Mouse (Mus musculus): ENCODE data around the gene Ror1. TPM values are rescaled to one million over a fixed set of nuclear protein-coding genes. Genes with fewer than 3 reads are reported as not detected.

The Ror1 gene
- polyA plus RNA-seq, 1 experiment from 2014 or later, result 5.9 TPM

DNA sequence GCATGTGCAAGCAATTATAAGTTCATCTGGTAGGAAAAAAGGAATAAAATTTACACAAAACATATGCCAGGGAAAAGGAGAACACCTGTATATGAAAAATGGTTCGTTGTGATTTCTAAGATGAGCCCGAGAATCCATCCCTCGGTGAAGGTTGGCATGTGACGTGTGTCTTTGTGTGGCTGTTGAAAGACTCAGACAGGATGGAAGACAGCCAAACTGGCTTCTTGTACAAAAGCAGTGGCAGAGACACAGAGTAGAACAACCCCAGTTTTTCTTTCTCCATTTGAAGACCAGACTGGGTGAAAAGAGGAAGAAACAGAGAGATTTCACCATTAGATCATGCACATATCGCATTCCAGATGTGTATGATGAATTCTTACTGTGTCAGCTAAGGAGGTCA is 62.8 kb downstream of the Ror1 start:
- Histone ChIP-seq H3K36me3 (ENCODE audit: control insufficient read depth, insufficient read depth, low read length) (no peaks in the 10 kb centered on the region), H3K9ac (ENCODE audit: low read length) (no peak overlapping the region), H3K4me1 (replicated peaks; ENCODE audit: control insufficient read depth, insufficient read depth, low read length) (peaks cover 3% of the 10 kb centered on the region; the same call in 1 of the 2 replicates), H3K4me2 (ENCODE audit: low read depth, low read length, severe bottlenecking) (no peak overlapping the region), H3K9me3 (ENCODE audit: control insufficient read depth, low read length) (no peaks in the 10 kb centered on the region), H3K27me3 (ENCODE audit: control insufficient read depth, insufficient read depth, low read length) (no peaks in the 10 kb centered on the region), H3K27ac (ENCODE audit: low read depth, low read length) (no peak overlapping the region), H3K4me3 (ENCODE audit: low read depth, low read length) (no peak overlapping the region)
- DNase-seq (ENCODE audit: low spot score), result no peak
- no peak for ATAC-seq (replicated peaks; ENCODE audit: low FRiP score)
- 89% methylated on average over 5 of the region's 5 CpGs for whole genome bisulfite sequencing

DNA sequence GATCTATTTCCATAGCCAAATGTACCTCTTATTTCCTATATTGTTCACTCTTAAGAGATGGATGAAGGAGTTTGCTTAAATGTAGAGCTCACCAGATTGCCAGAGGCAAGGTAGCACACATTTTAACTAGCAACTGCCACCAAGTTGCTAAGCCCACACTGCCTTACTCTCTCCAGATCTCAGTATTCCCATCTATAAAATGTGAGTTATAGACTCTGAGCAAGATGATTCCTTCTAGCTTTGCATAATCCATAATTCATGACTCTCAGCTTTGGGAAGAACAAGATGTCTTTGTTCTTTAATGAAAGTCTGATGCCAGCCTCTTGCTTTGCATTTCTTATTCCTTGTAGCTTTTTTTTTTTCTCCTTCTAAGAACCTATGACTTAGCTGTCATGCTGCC is 64.6 kb downstream of the Ror1 start:
- no peaks in the 10 kb centered on the region for H3K9me3 ChIP-seq (ENCODE audit: control insufficient read depth, low read length)
- no peaks in the 10 kb centered on the region for H3K36me3 ChIP-seq (ENCODE audit: control insufficient read depth, insufficient read depth, low read length)
- no peak for DNase-seq (ENCODE audit: low spot score)
- no peaks in the 10 kb centered on the region; the same call in 1 of the 2 replicates for H3K4me1 ChIP-seq (replicated peaks; ENCODE audit: control insufficient read depth, insufficient read depth, low read length)
- no peak overlapping the region for H3K27ac ChIP-seq (ENCODE audit: low read depth, low read length)
- no peak overlapping the region for H3K9ac ChIP-seq (ENCODE audit: low read length)
- no peak for ATAC-seq (replicated peaks; ENCODE audit: low FRiP score)
- no peaks in the 10 kb centered on the region for H3K27me3 ChIP-seq (ENCODE audit: control insufficient read depth, insufficient read depth, low read length)
- H3K4me3 ChIP-seq (ENCODE audit: low read depth, low read length), result no peak overlapping the region
- no peak overlapping the region for H3K4me2 ChIP-seq (ENCODE audit: low read depth, low read length, severe bottlenecking)

- H3K27ac ChIP-seq (ENCODE audit: low read depth, low read length), result no peak overlapping the region
- 85% methylated on average over 7 of the region's 7 CpGs for WGBS
- ATAC-seq (replicated peaks; ENCODE audit: low FRiP score), result no peak
Observed at GRCm38 (mm10) chr4:100165790-100166189, 70.2 kb downstream of the Ror1 start.

DNA sequence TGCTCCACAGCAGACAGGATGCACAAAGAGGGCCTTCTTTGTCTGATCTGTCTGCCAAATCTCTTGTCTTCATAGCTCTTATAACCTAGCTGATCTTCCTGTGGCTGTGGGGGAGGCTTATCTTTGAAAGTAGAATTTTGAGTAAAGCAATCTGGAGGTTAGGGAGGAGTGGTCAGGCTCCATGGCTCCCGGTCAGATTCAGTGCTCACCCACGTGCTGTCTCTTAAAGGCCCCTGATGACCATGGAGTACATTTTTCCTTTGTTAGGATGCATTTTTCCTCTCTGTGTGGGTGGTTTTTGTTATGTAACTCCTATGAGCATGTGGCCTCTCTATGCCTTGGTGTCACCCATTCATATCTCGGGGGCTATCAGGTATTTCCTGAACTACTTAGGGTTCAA is 71.3 kb downstream of the Ror1 start:
- H3K9ac ChIP-seq (ENCODE audit: low read length), result no peak overlapping the region
- peaks cover 9% of the 10 kb centered on the region; the same call in 1 of the 2 replicates for H3K4me1 ChIP-seq (replicated peaks; ENCODE audit: control insufficient read depth, insufficient read depth, low read length)
- no peak overlapping the region for H3K27ac ChIP-seq (ENCODE audit: low read depth, low read length)

More at GRCm38 (mm10) chr4:100165790-100166189, 70.2 kb downstream of the Ror1 start:
- H3K4me2 ChIP-seq (ENCODE audit: low read depth, low read length, severe bottlenecking), result no peak overlapping the region
- peaks cover 2% of the 10 kb centered on the region; the same call in 1 of the 2 replicates for H3K4me1 ChIP-seq (replicated peaks; ENCODE audit: control insufficient read depth, insufficient read depth, low read length)
- H3K36me3 ChIP-seq (ENCODE audit: control insufficient read depth, insufficient read depth, low read length), result no peaks in the 10 kb centered on the region
- no peaks in the 10 kb centered on the region for H3K27me3 ChIP-seq (ENCODE audit: control insufficient read depth, insufficient read depth, low read length)
- H3K4me3 ChIP-seq (ENCODE audit: low read depth, low read length), result no peak overlapping the region
- no peaks in the 10 kb centered on the region for H3K9me3 ChIP-seq (ENCODE audit: control insufficient read depth, low read length)
- no peak overlapping the region for H3K9ac ChIP-seq (ENCODE audit: low read length)
- no peak for DNase-seq (ENCODE audit: low spot score)

DNA sequence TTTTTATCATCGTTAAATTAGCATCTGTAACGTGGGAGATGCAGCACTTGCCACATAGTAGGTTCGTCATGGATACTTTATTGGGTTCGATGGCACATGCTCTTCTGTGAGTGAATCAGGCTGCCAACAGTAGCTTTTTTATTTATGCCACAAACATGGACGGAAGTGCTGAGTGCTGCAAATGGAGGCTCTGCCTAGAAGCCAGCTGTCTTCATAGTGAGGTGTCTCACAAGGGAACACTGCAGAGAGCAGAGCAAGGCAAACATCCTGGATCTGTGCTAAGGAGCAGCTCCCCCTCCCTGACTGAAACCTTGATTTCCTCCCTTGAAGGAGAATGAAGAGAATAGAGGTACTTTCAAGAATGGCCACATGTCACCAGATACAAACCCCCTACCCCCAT is 74.1 kb downstream of the Ror1 start:
- ATAC-seq (replicated peaks; ENCODE audit: low FRiP score) (peak; percentile 65; the same call in 1 of the 2 replicates), DNase-seq (ENCODE audit: low spot score) (no peak)
- Histone ChIP-seq H3K9ac (ENCODE audit: low read length) (no peak overlapping the region), H3K9me3 (ENCODE audit: control insufficient read depth, low read length) (no peaks in the 10 kb centered on the region), H3K4me2 (ENCODE audit: low read depth, low read length, severe bottlenecking) (peak overlapping the region; percentile 47; the same call in 1 of the 2 replicates), H3K27me3 (ENCODE audit: control insufficient read depth, insufficient read depth, low read length) (no peaks in the 10 kb centered on the region), H3K27ac (ENCODE audit: low read depth, low read length) (peak overlapping the region; percentile 12; the same call in 1 of the 2 replicates), H3K4me3 (ENCODE audit: low read depth, low read length) (no peak overlapping the region), H3K4me1 (replicated peaks; ENCODE audit: control insufficient read depth, insufficient read depth, low read length) (peaks cover 9% of the 10 kb centered on the region; the same call in 1 of the 2 replicates), H3K36me3 (ENCODE audit: control insufficient read depth, insufficient read depth, low read length) (no peaks in the 10 kb centered on the region)
- WGBS, result 74% methylated on average over 5 of the region's 5 CpGs

More for the DNA sequence above, 71.3 kb downstream of the Ror1 start:
- Histone ChIP-seq H3K4me3 (ENCODE audit: low read depth, low read length) (no peak overlapping the region), H3K36me3 (ENCODE audit: control insufficient read depth, insufficient read depth, low read length) (no peaks in the 10 kb centered on the region), H3K27me3 (ENCODE audit: control insufficient read depth, insufficient read depth, low read length) (no peaks in the 10 kb centered on the region), H3K4me2 (ENCODE audit: low read depth, low read length, severe bottlenecking) (no peak overlapping the region), H3K9me3 (ENCODE audit: control insufficient read depth, low read length) (no peaks in the 10 kb centered on the region)
- ATAC-seq (replicated peaks; ENCODE audit: low FRiP score), result no peak
- DNase-seq (ENCODE audit: low spot score), result no peak
- 81% methylated on average over 3 of the region's 3 CpGs for WGBS

- H3K4me1 ChIP-seq (replicated peaks; ENCODE audit: control insufficient read depth, insufficient read depth, low read length), result peaks cover 9% of the 10 kb centered on the region; the same call in 1 of the 2 replicates
Observed at GRCm38 (mm10) chr4:100170161-100170650, 74.6 kb downstream of the Ror1 start.

GRCm38 (mm10) chr4:100170743-100171142 is 75.2 kb downstream of the Ror1 start:
- ATAC-seq (replicated peaks; ENCODE audit: low FRiP score) (peak; percentile 51; the same call in 1 of the 2 replicates), DNase-seq (ENCODE audit: low spot score) (no peak)
- H3K27me3 ChIP-seq (ENCODE audit: control insufficient read depth, insufficient read depth, low read length), result no peaks in the 10 kb centered on the region
- H3K4me3 ChIP-seq (ENCODE audit: low read depth, low read length), result no peak overlapping the region
- peaks cover 9% of the 10 kb centered on the region; the same call in 1 of the 2 replicates for H3K4me1 ChIP-seq (replicated peaks; ENCODE audit: control insufficient read depth, insufficient read depth, low read length)
- H3K4me2 ChIP-seq (ENCODE audit: low read depth, low read length, severe bottlenecking), result peak overlapping the region; percentile 47; the same call in 1 of the 2 replicates
- H3K36me3 ChIP-seq (ENCODE audit: control insufficient read depth, insufficient read depth, low read length), result no peaks in the 10 kb centered on the region
- no peak overlapping the region for H3K9ac ChIP-seq (ENCODE audit: low read length)
- H3K27ac ChIP-seq (ENCODE audit: low read depth, low read length), result no peak overlapping the region
- no peaks in the 10 kb centered on the region for H3K9me3 ChIP-seq (ENCODE audit: control insufficient read depth, low read length)
- WGBS, result 14% methylated on average over 5 of the region's 5 CpGs

More at GRCm38 (mm10) chr4:100170161-100170650, 74.6 kb downstream of the Ror1 start:
- Histone ChIP-seq H3K27me3 (ENCODE audit: control insufficient read depth, insufficient read depth, low read length) (no peaks in the 10 kb centered on the region), H3K9me3 (ENCODE audit: control insufficient read depth, low read length) (no peaks in the 10 kb centered on the region), H3K4me2 (ENCODE audit: low read depth, low read length, severe bottlenecking) (peak overlapping the region; percentile 47), H3K9ac (ENCODE audit: low read length) (0 out of 2 replicates have a peak overlapping the region, but pooled peaks have one; percentile 14), H3K27ac (ENCODE audit: low read depth, low read length) (peak overlapping the region; percentile 12; the same call in 1 of the 2 replicates), H3K36me3 (ENCODE audit: control insufficient read depth, insufficient read depth, low read length) (no peaks in the 10 kb centered on the region), H3K4me3 (ENCODE audit: low read depth, low read length) (0 out of 2 replicates have a peak overlapping the region, but pooled peaks have one; percentile 12)
- ATAC-seq (replicated peaks; ENCODE audit: low FRiP score) (peak; percentile 67), DNase-seq (ENCODE audit: low spot score) (peak; percentile 77)
- 19% methylated on average over 14 of the region's 14 CpGs for WGBS

- H3K9ac ChIP-seq (ENCODE audit: low read length), result no peak overlapping the region
- no peaks in the 10 kb centered on the region for H3K36me3 ChIP-seq (ENCODE audit: control insufficient read depth, insufficient read depth, low read length)
- peaks cover 9% of the 10 kb centered on the region; the same call in 1 of the 2 replicates for H3K4me1 ChIP-seq (replicated peaks; ENCODE audit: control insufficient read depth, insufficient read depth, low read length)
- no peak overlapping the region for H3K4me3 ChIP-seq (ENCODE audit: low read depth, low read length)
- H3K9me3 ChIP-seq (ENCODE audit: control insufficient read depth, low read length), result no peaks in the 10 kb centered on the region
- ATAC-seq (replicated peaks; ENCODE audit: low FRiP score) (no peak), DNase-seq (ENCODE audit: low spot score) (no peak)
- no peaks in the 10 kb centered on the region for H3K27me3 ChIP-seq (ENCODE audit: control insufficient read depth, insufficient read depth, low read length)
- no peak overlapping the region for H3K4me2 ChIP-seq (ENCODE audit: low read depth, low read length, severe bottlenecking)
- 58% methylated on average over 5 of the region's 5 CpGs for WGBS
- H3K27ac ChIP-seq (ENCODE audit: low read depth, low read length), result no peak overlapping the region
Observed at GRCm38 (mm10) chr4:100171483-100171898, 75.9 kb downstream of the Ror1 start.

DNA sequence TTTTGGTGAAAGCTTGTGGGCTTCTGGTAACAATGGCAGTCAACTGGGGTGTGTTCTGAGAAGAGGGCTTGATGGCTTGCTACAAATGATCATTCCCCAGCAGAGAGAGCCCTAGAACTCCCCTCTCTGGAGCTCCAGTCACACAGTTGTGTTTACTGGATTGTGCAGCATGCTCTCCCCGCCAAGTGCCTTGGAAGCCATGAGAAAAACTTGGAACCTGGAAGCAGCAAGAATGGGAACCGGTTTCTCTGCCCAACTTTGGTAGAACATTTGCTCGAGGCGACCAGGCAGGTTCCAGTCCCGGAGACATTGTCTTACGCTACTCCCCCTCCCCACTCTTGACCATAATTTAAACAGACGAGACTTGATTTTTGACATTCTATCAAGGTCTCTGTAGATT is 80.0 kb downstream of the Ror1 start:
- ATAC-seq (replicated peaks; ENCODE audit: low FRiP score) (no peak), DNase-seq (ENCODE audit: low spot score) (no peak)
- Histone ChIP-seq H3K4me3 (ENCODE audit: low read depth, low read length) (no peak overlapping the region), H3K4me2 (ENCODE audit: low read depth, low read length, severe bottlenecking) (no peak overlapping the region), H3K9ac (ENCODE audit: low read length) (no peak overlapping the region), H3K9me3 (ENCODE audit: control insufficient read depth, low read length) (no peaks in the 10 kb centered on the region), H3K36me3 (ENCODE audit: control insufficient read depth, insufficient read depth, low read length) (no peaks in the 10 kb centered on the region), H3K4me1 (replicated peaks; ENCODE audit: control insufficient read depth, insufficient read depth, low read length) (peaks cover 9% of the 10 kb centered on the region; the same call in 1 of the 2 replicates), H3K27me3 (ENCODE audit: control insufficient read depth, insufficient read depth, low read length) (no peaks in the 10 kb centered on the region), H3K27ac (ENCODE audit: low read depth, low read length) (no peak overlapping the region)
- 89% methylated on average over 7 of the region's 7 CpGs for WGBS
